Mouse (Mus musculus): ENCODE measurements around the gene Nphs1.
"Not testable (repeated sequence)": the region's sequence is repeated elsewhere in the genome, so short reads cannot be mapped to it uniquely, and the experiment has no call there.

Nphs1 gene

GRCm38 (mm10) chr7:30440697-30441096 is 17.4 kb upstream of the Nphs1 start:
- no peak for DNase-seq (ENCODE audit: low spot score in 2 of 2)

- DNase-seq (ENCODE audit: low spot score in 2 of 2): no peak
Observed at GRCm38 (mm10) chr7:30443696-30444095, 14.4 kb upstream of the Nphs1 start.

- DNase-seq (ENCODE audit: low spot score in 2 of 2): no peak
Observed at GRCm38 (mm10) chr7:30444154-30444970, 13.8 kb upstream of the Nphs1 start.

GRCm38 (mm10) chr7:30444971-30445751 is 13.0 kb upstream of the Nphs1 start, which contains the start of gene Aplp1:
Aplp1 (minus strand) TSS chr7:30445535.
- peak in 1 of 2 experiments; percentile 44 for DNase-seq (ENCODE audit: low spot score in 2 of 2)

- DNase-seq (ENCODE audit: low spot score in 2 of 2): no peak
Observed at GRCm38 (mm10) chr7:30450241-30450640, 7.9 kb upstream of the Nphs1 start.

GRCm38 (mm10) chr7:30453327-30453726 is 4.8 kb upstream of the Nphs1 start:
- DNase-seq (ENCODE audit: low spot score in 2 of 2): no peak

- peak in 1 of 2 experiments; percentile 57 for DNase-seq (ENCODE audit: low spot score in 2 of 2)
Observed at GRCm38 (mm10) chr7:30453766-30454165, 4.3 kb upstream of the Nphs1 start.

- DNase-seq (ENCODE audit: low spot score in 2 of 2): no peak
Observed at GRCm38 (mm10) chr7:30454259-30454658, 3.9 kb upstream of the Nphs1 start.

GRCm38 (mm10) chr7:30456487-30456886 is 1.6 kb upstream of the Nphs1 start:
- no peak for DNase-seq (ENCODE audit: low spot score in 2 of 2)

GRCm38 (mm10) chr7:30456911-30457628 is 1.0 kb upstream of the Nphs1 start:
- no peak for DNase-seq (ENCODE audit: low spot score in 2 of 2)

- DNase-seq (ENCODE audit: low spot score in 2 of 2): no peak
Observed at GRCm38 (mm10) chr7:30459484-30459883, 1.4 kb downstream of the Nphs1 start.

GRCm38 (mm10) chr7:30463568-30463967 is 5.5 kb downstream of the Nphs1 start:
- DNase-seq (ENCODE audit: low spot score in 2 of 2): no peak

- DNase-seq (ENCODE audit: low spot score in 2 of 2): no peak
Observed at GRCm38 (mm10) chr7:30463996-30464395, 5.9 kb downstream of the Nphs1 start.

- DNase-seq (ENCODE audit: low spot score in 2 of 2): no peak
Observed at GRCm38 (mm10) chr7:30464816-30465300, 6.7 kb downstream of the Nphs1 start.

- DNase-seq (ENCODE audit: low spot score in 2 of 2): no peak
Observed at GRCm38 (mm10) chr7:30472411-30472810, 14.3 kb downstream of the Nphs1 start.

GRCm38 (mm10) chr7:30474999-30475398 is 16.9 kb downstream of the Nphs1 start:
- DNase-seq (ENCODE audit: low spot score in 2 of 2): no peak

- DNase-seq (ENCODE audit: low spot score in 2 of 2): not testable (repeated sequence)
Observed at GRCm38 (mm10) chr7:30476136-30476535, 18.0 kb downstream of the Nphs1 start.

- no peak for DNase-seq (ENCODE audit: low spot score in 2 of 2)
Observed at GRCm38 (mm10) chr7:30477415-30478381, 19.6 kb downstream of the Nphs1 start.

- DNase-seq (ENCODE audit: low spot score in 2 of 2): no peak
Observed at GRCm38 (mm10) chr7:30484250-30484649, 26.1 kb downstream of the Nphs1 start.

- DNase-seq (ENCODE audit: low spot score in 2 of 2): no peak
Observed at GRCm38 (mm10) chr7:30490251-30490956, 32.3 kb downstream of the Nphs1 start.
